Mouse (Mus musculus) lung, postnatal 10 days (tissue): ENCODE measurements around the gene Lrrc39.

Experiments used
- DNase-seq: peaks from one replicate; pipeline ENCODE4 v3.0.0; 2021

Gene Lrrc39

DNA sequence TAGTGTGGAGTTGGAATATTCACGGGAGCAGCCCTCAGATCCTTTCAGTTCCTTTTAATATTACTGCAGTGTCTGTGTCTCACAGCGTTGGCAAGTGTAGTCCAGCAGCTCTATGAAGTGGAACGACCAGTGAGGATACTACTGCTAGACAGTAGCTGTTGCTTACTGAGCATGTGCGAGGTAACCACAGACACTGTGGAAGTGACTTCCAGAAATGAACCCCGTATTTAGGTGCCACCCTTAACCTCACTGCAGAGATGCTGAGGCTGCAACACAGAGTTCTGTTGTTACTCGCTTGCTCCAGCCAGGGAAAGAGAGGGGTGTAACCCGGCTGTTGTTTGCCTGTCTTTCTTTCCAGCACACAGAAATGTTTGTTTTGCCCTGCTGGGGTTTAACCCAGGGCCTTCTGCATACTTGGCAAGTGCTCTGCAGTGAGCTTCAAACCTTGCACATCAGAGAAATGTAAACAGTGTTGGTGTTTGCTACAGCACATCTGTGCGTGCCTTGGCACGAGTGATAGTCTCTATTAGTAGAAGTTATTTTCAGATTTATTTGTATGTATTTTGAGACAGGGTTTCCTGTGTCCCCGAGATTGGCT lies 51.6 kb downstream of the Lrrc39 start, which contains the start of gene Trmt13:
TSS of gene Trmt13 (minus strand) at position 293 of the 598 bp plus-strand sequence.
- DNase-seq, result peak; percentile 51

GRCm38 (mm10) chr3:116615318-116616068 lies 52.7 kb downstream of the Lrrc39 start:
- no peak for DNase-seq

- no peak for DNase-seq
These were observed 56.1 kb downstream of the Lrrc39 start for GRCm38 (mm10) chr3:116618855-116619254.

DNA sequence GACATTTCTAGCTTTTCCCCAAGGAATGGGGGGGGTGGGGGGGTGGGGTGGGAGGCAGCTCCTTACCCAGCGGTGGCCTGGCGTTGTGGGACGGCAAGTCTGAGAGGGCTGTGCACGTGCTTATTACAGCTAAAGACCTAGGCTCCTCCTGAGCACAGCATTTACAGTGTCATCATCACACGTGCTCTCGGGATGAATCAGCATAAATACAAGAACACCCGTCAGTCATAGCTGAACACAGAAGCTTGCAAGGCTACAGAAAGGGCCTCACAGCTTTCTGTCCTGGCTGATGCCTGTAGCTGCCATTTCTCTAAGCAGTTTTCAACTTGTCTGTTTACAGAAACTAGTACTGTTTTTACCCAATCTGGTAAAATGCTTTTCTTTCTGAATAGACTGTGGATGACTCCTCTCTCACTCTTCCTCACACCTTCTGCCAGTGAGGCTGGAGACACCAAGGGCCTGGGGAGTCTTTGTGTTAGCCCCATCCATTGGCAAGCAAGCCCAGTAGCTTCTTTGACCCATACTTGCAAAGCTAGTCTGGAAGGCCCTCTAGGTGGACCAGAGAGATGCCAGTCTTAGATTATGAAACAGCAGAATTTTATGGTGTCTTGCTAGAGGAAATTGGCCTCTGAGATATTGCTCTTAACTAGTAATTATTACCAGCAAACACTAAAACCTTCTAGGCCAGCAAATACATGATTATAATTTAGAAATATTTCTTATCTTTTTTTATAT lies 58.0 kb downstream of the Lrrc39 start:
- no peak for DNase-seq

DNA sequence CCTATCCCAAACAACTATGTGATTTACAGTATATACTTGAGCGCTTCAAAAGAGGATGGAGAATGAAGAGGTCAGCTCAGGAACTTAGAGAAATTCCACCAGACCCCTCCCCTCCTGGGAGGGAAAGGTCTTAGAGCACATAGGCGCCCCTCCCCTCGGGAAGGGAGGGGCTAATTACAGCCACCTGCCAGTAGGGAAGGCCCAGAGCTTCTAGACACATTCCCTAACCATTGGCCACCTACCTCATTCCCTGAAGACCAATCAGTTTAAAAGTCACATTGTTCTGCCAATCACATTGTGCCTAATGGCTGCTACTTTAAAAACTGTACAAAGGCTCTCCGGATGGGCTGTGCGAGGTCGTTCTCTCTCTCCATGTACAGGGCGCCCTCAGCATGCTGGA lies 59.9 kb downstream of the Lrrc39 start:
- DNase-seq, result no peak

- DNase-seq, result no peak
These were observed 68.7 kb downstream of the Lrrc39 start for GRCm38 (mm10) chr3:116631459-116631858.
